Mouse (Mus musculus): ENCODE measurements at regions not wholly inside any gene's neighbourhood (a gene's known extent, or its start where the extent isn't known, plus 50 kb on each side); places are given as distances from the start of the nearest gene placed in this dataset.

GRCm38 (mm10) chr14:25387780-25388179, 71.2 kb upstream of the Zmiz1 start:
- no peak overlapping the region for H3K4me3 ChIP-seq (ENCODE audit: low read depth, low read length)
- H3K27ac ChIP-seq (ENCODE audit: low read depth, low read length) = no peak overlapping the region
- no peaks in the 10 kb centered on the region for H3K27me3 ChIP-seq (replicated peaks; ENCODE audit: control insufficient read depth, insufficient read depth, low read length)
- H3K4me2 ChIP-seq (replicated peaks; ENCODE audit: low read depth) = no peak overlapping the region
- no peak for TF ChIP-seq CTCF (IDR thresholded peaks at IDR 0.05; ENCODE audit: low read depth)
- H3K9me3 ChIP-seq (ENCODE audit: control insufficient read depth) = no peaks in the 10 kb centered on the region
- H3K4me1 ChIP-seq (replicated peaks; ENCODE audit: control insufficient read depth, insufficient read depth, low read length) = no peaks in the 10 kb centered on the region
- H3K36me3 ChIP-seq (ENCODE audit: control insufficient read depth, insufficient read depth) = no peaks in the 10 kb centered on the region
- 91% methylated on average over 4 of the region's 4 CpGs for WGBS
- no peak overlapping the region for H3K9ac ChIP-seq (ENCODE audit: low read depth, low read length)
- no peak for ATAC-seq

- H3K27ac ChIP-seq (ENCODE audit: low read depth, low read length) = no peak overlapping the region
- H3K4me1 ChIP-seq (replicated peaks; ENCODE audit: control insufficient read depth, insufficient read depth, low read length) = no peaks in the 10 kb centered on the region
- H3K4me2 ChIP-seq (replicated peaks; ENCODE audit: low read depth) = no peak overlapping the region
- no peaks in the 10 kb centered on the region for H3K9me3 ChIP-seq (ENCODE audit: control insufficient read depth)
- no peaks in the 10 kb centered on the region for H3K36me3 ChIP-seq (ENCODE audit: control insufficient read depth, insufficient read depth)
- 10% methylated on average over 2 of the region's 2 CpGs for WGBS
- no peak overlapping the region for H3K9ac ChIP-seq (ENCODE audit: low read depth, low read length)
- H3K27me3 ChIP-seq (replicated peaks; ENCODE audit: control insufficient read depth, insufficient read depth, low read length) = no peaks in the 10 kb centered on the region
- H3K4me3 ChIP-seq (ENCODE audit: low read depth, low read length) = no peak overlapping the region
- 0 out of 2 replicates have a peak, but pooled peaks have one; percentile 12 for ATAC-seq
- TF ChIP-seq CTCF (IDR thresholded peaks at IDR 0.05; ENCODE audit: low read depth) = no peak
Measured at GRCm38 (mm10) chr14:25389314-25389713, 69.7 kb upstream of the Zmiz1 start.

GRCm38 (mm10) chr14:25392412-25392811, 66.6 kb upstream of the Zmiz1 start:
- no peaks in the 10 kb centered on the region for H3K36me3 ChIP-seq (ENCODE audit: control insufficient read depth, insufficient read depth)
- no peaks in the 10 kb centered on the region for H3K27me3 ChIP-seq (replicated peaks; ENCODE audit: control insufficient read depth, insufficient read depth, low read length)
- no peaks in the 10 kb centered on the region for H3K4me1 ChIP-seq (replicated peaks; ENCODE audit: control insufficient read depth, insufficient read depth, low read length)
- no peak overlapping the region for H3K9ac ChIP-seq (ENCODE audit: low read depth, low read length)
- H3K9me3 ChIP-seq (ENCODE audit: control insufficient read depth) = no peaks in the 10 kb centered on the region
- no peak overlapping the region for H3K4me2 ChIP-seq (replicated peaks; ENCODE audit: low read depth)
- no peak overlapping the region for H3K4me3 ChIP-seq (ENCODE audit: low read depth, low read length)
- no peak for ATAC-seq
- no peak for TF ChIP-seq CTCF (IDR thresholded peaks at IDR 0.05; ENCODE audit: low read depth)
- no peak overlapping the region for H3K27ac ChIP-seq (ENCODE audit: low read depth, low read length)
- WGBS = 63% methylated on average over 6 of the region's 6 CpGs

- Histone ChIP-seq H3K27ac (ENCODE audit: low read depth, low read length) (no peak overlapping the region), H3K4me2 (replicated peaks; ENCODE audit: low read depth) (no peak overlapping the region), H3K4me1 (replicated peaks; ENCODE audit: control insufficient read depth, insufficient read depth, low read length) (no peaks in the 10 kb centered on the region), H3K4me3 (ENCODE audit: low read depth, low read length) (no peak overlapping the region), H3K27me3 (replicated peaks; ENCODE audit: control insufficient read depth, insufficient read depth, low read length) (no peaks in the 10 kb centered on the region), H3K9me3 (ENCODE audit: control insufficient read depth) (no peaks in the 10 kb centered on the region), H3K36me3 (ENCODE audit: control insufficient read depth, insufficient read depth) (no peaks in the 10 kb centered on the region), H3K9ac (ENCODE audit: low read depth, low read length) (no peak overlapping the region)
- no peak for TF ChIP-seq CTCF (IDR thresholded peaks at IDR 0.05; ENCODE audit: low read depth)
- ATAC-seq = no peak
- WGBS = 89% methylated on average over 6 of the region's 6 CpGs
Measured at GRCm38 (mm10) chr14:25392940-25393339, 66.0 kb upstream of the Zmiz1 start.

GRCm38 (mm10) chr14:25394931-25395330, 64.1 kb upstream of the Zmiz1 start:
- H3K9me3 ChIP-seq (ENCODE audit: control insufficient read depth) = no peaks in the 10 kb centered on the region
- H3K4me1 ChIP-seq (replicated peaks; ENCODE audit: control insufficient read depth, insufficient read depth, low read length) = no peaks in the 10 kb centered on the region
- ATAC-seq = no peak
- H3K36me3 ChIP-seq (ENCODE audit: control insufficient read depth, insufficient read depth) = no peaks in the 10 kb centered on the region
- H3K9ac ChIP-seq (ENCODE audit: low read depth, low read length) = no peak overlapping the region
- no peak overlapping the region for H3K4me3 ChIP-seq (ENCODE audit: low read depth, low read length)
- no peaks in the 10 kb centered on the region for H3K27me3 ChIP-seq (replicated peaks; ENCODE audit: control insufficient read depth, insufficient read depth, low read length)
- H3K4me2 ChIP-seq (replicated peaks; ENCODE audit: low read depth) = no peak overlapping the region
- 79% methylated on average over 6 of the region's 6 CpGs for WGBS
- no peak for TF ChIP-seq CTCF (IDR thresholded peaks at IDR 0.05; ENCODE audit: low read depth)
- no peak overlapping the region for H3K27ac ChIP-seq (ENCODE audit: low read depth, low read length)

- no peaks in the 10 kb centered on the region for H3K36me3 ChIP-seq (ENCODE audit: control insufficient read depth, insufficient read depth)
- no peak for TF ChIP-seq CTCF (IDR thresholded peaks at IDR 0.05; ENCODE audit: low read depth)
- no peaks in the 10 kb centered on the region for H3K27me3 ChIP-seq (replicated peaks; ENCODE audit: control insufficient read depth, insufficient read depth, low read length)
- 6% methylated on average over 9 of the region's 9 CpGs for WGBS
- H3K4me2 ChIP-seq (replicated peaks; ENCODE audit: low read depth) = peak overlapping the region; percentile 53
- peak; percentile 80 for ATAC-seq
- H3K9ac ChIP-seq (ENCODE audit: low read depth, low read length) = no peak overlapping the region
- H3K9me3 ChIP-seq (ENCODE audit: control insufficient read depth) = no peaks in the 10 kb centered on the region
- no peaks in the 10 kb centered on the region for H3K4me1 ChIP-seq (replicated peaks; ENCODE audit: control insufficient read depth, insufficient read depth, low read length)
- no peak overlapping the region for H3K27ac ChIP-seq (ENCODE audit: low read depth, low read length)
- H3K4me3 ChIP-seq (ENCODE audit: low read depth, low read length) = no peak overlapping the region
Measured at GRCm38 (mm10) chr14:25396990-25397531, 61.9 kb upstream of the Zmiz1 start.

- no peak overlapping the region for H3K4me3 ChIP-seq (ENCODE audit: low read depth, low read length)
- TF ChIP-seq CTCF (IDR thresholded peaks at IDR 0.05; ENCODE audit: low read depth) = no peak
- H3K27me3 ChIP-seq (replicated peaks; ENCODE audit: control insufficient read depth, insufficient read depth, low read length) = no peaks in the 10 kb centered on the region
- no peaks in the 10 kb centered on the region for H3K9me3 ChIP-seq (ENCODE audit: control insufficient read depth)
- H3K9ac ChIP-seq (ENCODE audit: low read depth, low read length) = no peak overlapping the region
- no peak overlapping the region for H3K4me2 ChIP-seq (replicated peaks; ENCODE audit: low read depth)
- no peak overlapping the region for H3K27ac ChIP-seq (ENCODE audit: low read depth, low read length)
- no peaks in the 10 kb centered on the region for H3K36me3 ChIP-seq (ENCODE audit: control insufficient read depth, insufficient read depth)
- H3K4me1 ChIP-seq (replicated peaks; ENCODE audit: control insufficient read depth, insufficient read depth, low read length) = no peaks in the 10 kb centered on the region
- 52% methylated on average over 5 of the region's 5 CpGs for WGBS
- no peak for ATAC-seq
Measured at GRCm38 (mm10) chr14:25397751-25398150, 61.2 kb upstream of the Zmiz1 start.

Data from intestine, postnatal 0 days (tissue).